Mouse (Mus musculus) left cerebral cortex, adult 18-20 months (tissue): ENCODE data around the gene Rnase4. TPM values are rescaled to one million over a fixed set of nuclear protein-coding genes. Genes with fewer than 3 reads are reported as not detected.

Experiments used
- DNase-seq, 2 experiments: peaks; one replicate each; pipeline ENCODE4 v3.0.0; 2021 to 2022; ENCODE audit warnings: low spot score in 2 of 2, mixed read lengths in 1 of 2
- long read RNA-seq, 2 experiments: library from polyadenylated mRNA; stranded (forward); transcript quantifications; one replicate each; pipeline ENCODE4 v2.0.0; 2021
- total RNA-seq, 2 experiments: library from RNA; stranded (reverse); gene quantifications; 2 replicates each; pipeline ENCODE4 v1.2.3; 2021

The Rnase4 gene
- total RNA-seq: 10 to 100 TPM; 16.5 to 18.1 TPM
- long read RNA-seq, experiment 1, transcript Rnase4-201 (2 exons, 1,518 nt): major isoform, 16 of 17 reads
- long read RNA-seq, experiment 1, partial matches to known transcripts: 0 of 17 reads
- long read RNA-seq, experiment 1, other reads (novel, unspliced or antisense): 0 of 17 reads
- long read RNA-seq, experiment 2, transcript Rnase4-201 (2 exons, 1,518 nt): major isoform, 8 of 9 reads
- long read RNA-seq, experiment 2, partial matches to known transcripts: 0 of 9 reads
- long read RNA-seq, experiment 2, other reads (novel, unspliced or antisense): 1 of 9 reads

- peak; percentile 21 to 27 for DNase-seq
Measured at GRCm38 (mm10) chr14:51090921-51091900, at the start of gene Rnase4, which contains the start of gene Ang. Gene Rnase4, plus strand, starts transcription at chr14:51091077. Gene Ang, plus strand, starts transcription at chr14:51091150.

- no peak for DNase-seq
Measured at GRCm38 (mm10) chr14:51041769-51042168, 49.1 kb upstream of the Rnase4 start, which contains the start of gene Rnase9. Gene Rnase9, minus strand, starts transcription at chr14:51041869.

GRCm38 (mm10) chr14:51047846-51048245 is 43.0 kb upstream of the Rnase4 start:
- DNase-seq: no peak

GRCm38 (mm10) chr14:51050063-51050462 is 40.8 kb upstream of the Rnase4 start, which contains the start of gene Rnase11:
Gene Rnase11, minus strand, starts transcription at chr14:51050163.
- no peak for DNase-seq

- no peak for DNase-seq
Measured at GRCm38 (mm10) chr14:51051941-51052340, 38.9 kb upstream of the Rnase4 start.

- DNase-seq: no peak
Measured at GRCm38 (mm10) chr14:51053176-51053575, 37.7 kb upstream of the Rnase4 start.

GRCm38 (mm10) chr14:51054243-51055237 is 36.3 kb upstream of the Rnase4 start:
- DNase-seq: no peak

- no peak for DNase-seq
Measured at GRCm38 (mm10) chr14:51057401-51057831, 33.5 kb upstream of the Rnase4 start, which contains the start of gene Rnase12. Gene Rnase12, minus strand, starts transcription at chr14:51057661.

GRCm38 (mm10) chr14:51060761-51061160 is 30.1 kb upstream of the Rnase4 start:
- DNase-seq: no peak

- no peak for DNase-seq
Measured at GRCm38 (mm10) chr14:51068956-51069355, 21.9 kb upstream of the Rnase4 start.

- DNase-seq: no peak
Measured at GRCm38 (mm10) chr14:51069617-51070016, 21.3 kb upstream of the Rnase4 start.

- no peak for DNase-seq
Measured at GRCm38 (mm10) chr14:51074335-51074734, 16.5 kb upstream of the Rnase4 start, which contains the start of gene Olfr750. Gene Olfr750, minus strand, starts transcription at chr14:51074435.

GRCm38 (mm10) chr14:51079180-51079579 is 11.7 kb upstream of the Rnase4 start:
- no peak for DNase-seq

- no peak for DNase-seq
Measured at GRCm38 (mm10) chr14:51081035-51081434, 9.8 kb upstream of the Rnase4 start.

GRCm38 (mm10) chr14:51082599-51083581 is 8.0 kb upstream of the Rnase4 start:
- DNase-seq: peak; percentile 65 to 69

GRCm38 (mm10) chr14:51083805-51084204 is 7.1 kb upstream of the Rnase4 start:
- no peak for DNase-seq

- DNase-seq: no peak
Measured at GRCm38 (mm10) chr14:51085086-51085485, 5.8 kb upstream of the Rnase4 start.

GRCm38 (mm10) chr14:51085911-51086310 is 5.0 kb upstream of the Rnase4 start:
- DNase-seq: no peak

GRCm38 (mm10) chr14:51087762-51088161 is 3.1 kb upstream of the Rnase4 start:
- no peak for DNase-seq
